ENCODE assay signal across 14 mouse cellular contexts in genomic region chr3:94565127-94565526, GRCm38 (mm10). TPM values are rescaled to one million over a fixed set of nuclear protein-coding genes. Genes with fewer than 3 reads are reported as not detected.
A peak's percentile ranks its signal among the peaks of the same experiment; 100 is the strongest.
DNase-seq lines count a peak whose midpoint lies in the region; ATAC-seq and TF ChIP-seq lines count a peak whose summit lies in the region.
"Had no signal": no experiment of that assay in that cellular context is flagged by ENCODE, and none has a peak within 500 bp of the region (broad histone marks: within the 10 kb centered on the region; RNA-seq: fewer than 3 reads in every experiment).

No protein-coding gene starts in this region.

- H3K36me3 ChIP-seq in kidney, embryonic 16.5 days (ENCODE audit: insufficient read depth, low read length) = 0 out of 2 replicates have a peak, but pooled peaks cover 4% of the 10 kb centered on the region
- H3K36me3 ChIP-seq in embryonic facial prominence, embryonic 10.5 days (replicated peaks) = peaks cover 15% of the 10 kb centered on the region
- peaks cover 5% of the 10 kb centered on the region; the same call in 1 of the 2 replicates for H3K36me3 ChIP-seq in limb, embryonic 14.5 days (ENCODE audit: control insufficient read depth, insufficient read depth, low read length)

- intact Hi-C loops in gastrocnemius, postnatal 36 days (cut with DNase I) = no loop called here

- H3K27me3 ChIP-seq in kidney, embryonic 16.5 days (ENCODE audit: insufficient read depth, low read length) = no peaks in the 10 kb centered on the region
- H3K27me3 ChIP-seq in embryonic facial prominence, embryonic 10.5 days (replicated peaks; ENCODE audit: low read depth, poor library complexity, severe bottlenecking) = no peaks in the 10 kb centered on the region
- H3K27me3 ChIP-seq in limb, embryonic 14.5 days (ENCODE audit: control insufficient read depth, insufficient read depth, low read length) = no peaks in the 10 kb centered on the region
- H3K27me3 ChIP-seq: heart, embryonic 15.5 days; midbrain, embryonic 12.5 days had no signal

- peak; percentile 26 for DNase-seq in gastrocnemius, adult 18-20 months (ENCODE audit: low spot score)
- DNase-seq in gastrocnemius, postnatal 36 days = no peak
- no peak for DNase-seq in kidney, adult 11 months
- DNase-seq in embryonic facial prominence, embryonic 10.5 days (ENCODE audit: low spot score) = no peak
- DNase-seq in limb, embryonic 14.5 days (ENCODE audit: low spot score) = peak; percentile 13
- DNase-seq in T-cell, adult 2 months (ENCODE audit: low spot score) = no peak
- DNase-seq in left cerebral cortex, adult 8-10 months (ENCODE audit: low spot score in 2 of 2) = no peak
- DNase-seq: left cerebral cortex, postnatal 4 days; lung, adult 2 months; retina, postnatal 1 day had no signal

- peaks cover 19% of the 10 kb centered on the region for H3K4me1 ChIP-seq in kidney, embryonic 16.5 days (ENCODE audit: insufficient read depth, low read length)
- H3K4me1 ChIP-seq in embryonic facial prominence, embryonic 10.5 days = peaks cover 18% of the 10 kb centered on the region
- peaks cover 15% of the 10 kb centered on the region for H3K4me1 ChIP-seq in limb, embryonic 14.5 days (ENCODE audit: control insufficient read depth, insufficient read depth, low read length)

- no peak overlapping the region for H3K9ac ChIP-seq in kidney, embryonic 16.5 days (replicated peaks; ENCODE audit: low read length)
- 0 out of 2 replicates have a peak overlapping the region, but pooled peaks have one; percentile 8 for H3K9ac ChIP-seq in limb, embryonic 14.5 days (ENCODE audit: low read depth, low read length, severe bottlenecking)
- H3K9ac ChIP-seq: heart, embryonic 15.5 days; midbrain, embryonic 12.5 days had no signal

- no peak for ATAC-seq in kidney, embryonic 16.5 days (ENCODE audit: low FRiP score, low TSS enrichment)
- peak; percentile 42; the same call in 1 of the 2 replicates for ATAC-seq in limb, embryonic 14.5 days (ENCODE audit: low FRiP score, low read depth)

- no peak for TF ChIP-seq POLR2A in limb, embryonic 14.5 days (IDR thresholded peaks at IDR 0.05; ENCODE audit: borderline replicate concordance, extremely low read depth, insufficient read depth, insufficient read length)

- WGBS in kidney, embryonic 16.5 days = 41% methylated on average over 3 of the region's 3 CpGs
- 57% methylated on average over 3 of the region's 3 CpGs for WGBS in embryonic facial prominence, embryonic 10.5 days
- WGBS in limb, embryonic 14.5 days = 18% methylated on average over 3 of the region's 3 CpGs

- peak overlapping the region; percentile 61; the same call in 1 of the 2 replicates for H3K27ac ChIP-seq in kidney, embryonic 16.5 days (ENCODE audit: low read length)
- peak overlapping the region; percentile 35; the same call in 1 of the 2 replicates for H3K27ac ChIP-seq in embryonic facial prominence, embryonic 10.5 days (replicated peaks)
- 0 out of 2 replicates have a peak overlapping the region, but pooled peaks have one; percentile 14 for H3K27ac ChIP-seq in limb, embryonic 14.5 days (replicated peaks; ENCODE audit: low read depth, low read length)
- H3K27ac ChIP-seq: heart, embryonic 15.5 days; layer of hippocampus, adult 2 months; midbrain, embryonic 12.5 days had no signal

- H3K9me3 ChIP-seq in kidney, embryonic 16.5 days (ENCODE audit: low read length) = no peaks in the 10 kb centered on the region
- no peaks in the 10 kb centered on the region for H3K9me3 ChIP-seq in embryonic facial prominence, embryonic 10.5 days
- H3K9me3 ChIP-seq in limb, embryonic 14.5 days (ENCODE audit: control insufficient read depth, low read length) = no peaks in the 10 kb centered on the region
- H3K9me3 ChIP-seq: heart, embryonic 15.5 days; midbrain, embryonic 12.5 days had no signal

- no peak overlapping the region for H3K4me3 ChIP-seq in kidney, embryonic 16.5 days (ENCODE audit: low read length)
- H3K4me3 ChIP-seq in embryonic facial prominence, embryonic 10.5 days = no peak overlapping the region
- H3K4me3 ChIP-seq in limb, embryonic 14.5 days (replicated peaks; ENCODE audit: low read length) = no peak overlapping the region
- H3K4me3 ChIP-seq: heart, embryonic 15.5 days; layer of hippocampus, adult 2 months; midbrain, embryonic 12.5 days had no signal

- no peak overlapping the region for H3K4me2 ChIP-seq in kidney, embryonic 16.5 days (replicated peaks; ENCODE audit: low read depth, low read length)
- H3K4me2 ChIP-seq in limb, embryonic 14.5 days (replicated peaks; ENCODE audit: low read depth, low read length, severe bottlenecking) = no peak overlapping the region
- H3K4me2 ChIP-seq: heart, embryonic 15.5 days; midbrain, embryonic 12.5 days had no signal

RNA-seq across cellular contexts. Expression of gene Snx27, which starts 17.4 kb away (rescaled TPM):
- 10 to 100 TPM; 32.5 to 38.7 TPM for total RNA-seq in gastrocnemius, adult 18-20 months (2021)
- 10 to 100 TPM; 25.3 to 25.9 TPM for total RNA-seq in gastrocnemius, postnatal 36 days (2021)
- 43.0 and 54.6 TPM in 2 replicates for polyA plus RNA-seq in kidney, embryonic 16.5 days (2015; fragmentation: Nextera tagmentation; extraction: Ambion mirVana)
- 39.3 and 40.7 TPM in 2 replicates for polyA plus RNA-seq in embryonic facial prominence, embryonic 10.5 days (2016; fragmentation: Nextera tagmentation; extraction: Ambion mirVana)
- polyA plus RNA-seq in limb, embryonic 14.5 days (2012; rRNA removed) = 22.5 and 24.3 TPM in 2 replicates
- polyA plus RNA-seq in limb, embryonic 14.5 days (2014; fragmentation: Nextera tagmentation; extraction: Ambion mirVana) = 37.2 and 43.0 TPM in 2 replicates
- total RNA-seq in left cerebral cortex, adult 8-10 months (2022) = 100 to 1,000 TPM; 100 to 109 (median 105) TPM

Comparison
In these comparisons a context has a peak if more than half of its experiments do, and no peak if none do; other contexts are left out.
1. DNase-seq: peak in gastrocnemius, adult 18-20 months (single experiment) and limb, embryonic 14.5 days (single experiment); none in gastrocnemius, postnatal 36 days (0 of 2), kidney, adult 11 months (single experiment), embryonic facial prominence, embryonic 10.5 days (single experiment), T-cell, adult 2 months (single experiment) and left cerebral cortex, adult 8-10 months (0 of 2).
2. Peak in every context shown above with its lines, with median percentiles within 50 percentile points of each other: H3K27ac ChIP-seq.